Mouse (Mus musculus) cerebellum, adult 2 months (tissue): ENCODE data around the gene Kng2.

Experiments used
- CTCF ChIP-seq: fragments of 200-500 bp; IDR thresholded peaks from 2 replicates; pipeline ENCODE4 v1.5.1; 2011; ENCODE audit warnings: low read depth, mild to moderate bottlenecking, control low read depth, low read length, moderate library complexity, borderline replicate concordance; ENCODE audit not compliant: insufficient read depth
- POLR2A ChIP-seq: fragments of 200-500 bp; IDR thresholded peaks from 2 replicates; pipeline ENCODE4 v1.6.1; 2011; ENCODE audit warnings: low read length, control low read depth, borderline replicate concordance; ENCODE audit not compliant: insufficient read depth

DNA sequence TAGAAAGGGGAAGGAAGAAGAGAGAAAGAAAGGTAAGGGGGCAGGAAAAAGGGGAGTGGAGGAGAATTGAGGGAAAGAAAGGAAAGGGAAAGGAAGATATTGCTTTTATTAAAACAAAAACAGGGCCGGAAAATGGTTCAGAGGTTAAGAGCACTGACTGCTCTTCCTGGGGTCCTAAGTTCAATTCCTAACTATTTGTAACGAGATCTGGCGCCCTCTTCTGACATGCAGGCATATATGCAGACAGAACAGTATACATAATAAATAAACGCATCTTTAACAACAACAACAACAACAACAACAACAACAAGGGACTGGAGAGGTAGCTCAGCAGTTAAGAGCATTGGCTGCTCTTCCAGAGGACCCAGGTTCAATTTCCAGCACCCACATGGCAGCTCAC lies 76.2 kb downstream of the Kng2 start:
- TF ChIP-seq CTCF (no peak), POLR2A (no peak)
